Mouse (Mus musculus): Measurements from ENCODE around the gene Rnf41. TPM values are rescaled to one million over a fixed set of nuclear protein-coding genes. Genes with fewer than 3 reads are reported as not detected.

Rnf41 gene
- polyA plus RNA-seq (2014; fragmentation: Illumina TruSeq; extraction: RNeasy Lipid Tissue Mini Kit (QIAGEN cat#74804); ENCODE audit: low read depth, low replicate concordance), result 8.2 TPM

GRCm38 (mm10) chr10:128411211-128412054, at the start of gene Rnf41, which contains the start of gene Nabp2:
Gene Rnf41, plus strand, starts transcription at chr10:128411657.
Gene Nabp2, minus strand, starts transcription at chr10:128411492.

DNA sequence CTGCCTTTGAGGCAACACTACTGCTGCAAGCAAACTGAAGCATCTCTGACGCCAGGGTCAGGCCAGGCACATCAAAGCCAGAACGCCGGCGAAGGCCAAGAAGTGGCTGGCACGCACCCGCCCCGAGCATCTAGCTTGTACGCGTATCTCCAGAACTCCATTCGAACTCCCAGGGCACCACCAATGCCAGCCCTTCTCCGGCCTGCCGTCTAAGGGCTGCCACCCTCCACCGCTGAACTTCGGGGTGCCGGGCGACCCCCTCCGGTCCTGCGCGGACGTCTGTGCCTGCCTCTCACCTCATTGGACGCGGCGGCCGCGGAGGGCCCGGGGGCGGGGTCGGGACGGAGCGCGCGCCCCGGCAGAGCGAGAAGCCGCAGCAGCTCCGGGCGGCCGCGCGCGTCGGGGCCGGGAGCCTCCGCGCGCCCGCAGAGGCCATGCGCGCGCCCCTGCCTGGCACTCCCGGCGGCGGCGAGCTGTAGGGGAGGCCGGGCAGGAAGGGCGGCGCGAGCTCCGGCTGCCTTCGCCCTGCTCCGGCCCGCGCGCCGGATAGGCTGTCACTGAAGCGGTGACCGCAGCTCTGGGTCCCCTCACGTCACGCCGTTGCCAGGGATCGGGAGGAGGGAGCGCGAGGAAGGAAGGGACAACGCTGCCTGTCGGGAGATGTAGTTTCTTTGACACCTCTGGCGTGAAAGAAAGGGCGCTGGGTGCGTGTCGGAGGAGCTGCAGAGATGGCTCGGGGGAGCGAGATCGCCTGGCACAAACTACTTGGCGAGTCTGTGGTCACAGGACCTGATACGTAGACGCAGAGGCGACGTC, 42.8 kb upstream of the Rnf41 start, which contains the start of gene Coq10a:
Gene Coq10a, minus strand, starts transcription at position 596 of the 816 bp plus-strand sequence.

GRCm38 (mm10) chr10:128376455-128377211, 34.8 kb upstream of the Rnf41 start, which contains the start of gene Ankrd52:
Gene Ankrd52, plus strand, starts transcription at chr10:128377115.

DNA sequence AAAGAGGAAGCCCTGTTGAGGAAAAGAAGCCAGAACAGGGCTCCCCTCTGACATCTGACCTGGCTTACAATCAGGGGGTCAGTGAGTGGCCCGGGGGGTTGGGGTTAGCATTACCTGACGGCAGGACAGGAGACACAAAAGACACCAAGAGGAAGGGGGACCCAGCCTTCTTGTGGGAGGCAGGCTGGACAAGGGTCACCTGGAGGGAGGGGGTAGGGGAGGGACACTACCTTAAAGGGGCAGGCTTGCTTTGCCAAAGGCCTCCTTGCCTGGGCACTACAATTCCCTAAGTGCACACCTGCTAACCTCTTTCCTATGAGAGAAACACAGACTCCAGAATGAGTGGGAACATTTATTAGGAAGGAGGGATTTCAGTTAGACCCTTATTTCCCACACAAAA, 10.4 kb upstream of the Rnf41 start, which contains the start of gene Slc39a5:
Gene Slc39a5, minus strand, starts transcription at position 174 of the 400 bp plus-strand sequence.

DNA sequence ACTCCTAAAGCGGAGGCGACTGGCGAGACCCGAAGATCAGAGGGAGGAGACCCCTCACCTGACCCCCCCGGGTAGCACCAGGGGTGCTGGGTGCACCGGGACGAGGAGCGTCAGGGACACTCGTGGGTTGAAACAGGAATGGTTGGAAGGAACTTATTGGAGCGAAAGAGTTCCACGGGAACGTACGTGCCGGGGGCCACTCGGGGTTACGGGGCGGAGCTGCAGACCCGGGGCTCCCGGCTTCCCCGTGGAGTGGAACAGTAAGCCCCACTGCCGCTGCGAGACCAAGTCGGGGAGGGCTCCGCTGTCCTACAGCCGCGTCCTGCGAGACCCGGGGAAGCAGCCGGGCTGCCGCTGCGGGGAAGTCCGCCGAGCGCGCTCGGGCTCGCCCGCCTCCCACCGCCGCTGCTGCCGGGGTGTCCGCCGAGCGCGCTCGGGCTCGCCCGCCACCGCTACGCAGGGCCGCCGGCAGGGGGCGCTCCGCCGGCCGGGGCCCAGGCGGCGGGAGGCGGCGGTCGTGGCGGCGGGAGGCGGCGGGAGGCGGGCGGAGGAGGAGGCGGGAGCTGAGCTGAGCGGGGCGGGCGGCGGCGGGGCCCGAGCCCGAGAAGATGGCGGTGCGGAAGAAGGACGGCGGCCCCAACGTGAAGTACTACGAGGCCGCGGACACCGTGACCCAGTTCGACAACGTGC, 47.4 kb downstream of the Rnf41 start, which contains the start of gene Smarcc2:
Gene Smarcc2, plus strand, starts transcription at position 530 of the 690 bp plus-strand sequence.

Other genes starting within 250 kb of the Rnf41 start
- 12.4 TPM for gene Rbms2, start 231.4 kb upstream of the Rnf41 start, polyA plus RNA-seq (2014; fragmentation: Illumina TruSeq; extraction: RNeasy Lipid Tissue Mini Kit (QIAGEN cat#74804); ENCODE audit: low read depth, low replicate concordance)
- gene Gls2, start 217.2 kb upstream of the Rnf41 start, polyA plus RNA-seq (2014; fragmentation: Illumina TruSeq; extraction: RNeasy Lipid Tissue Mini Kit (QIAGEN cat#74804); ENCODE audit: low read depth, low replicate concordance), result not detected
- gene Spryd4, start 199.8 kb upstream of the Rnf41 start, polyA plus RNA-seq (2014; fragmentation: Illumina TruSeq; extraction: RNeasy Lipid Tissue Mini Kit (QIAGEN cat#74804); ENCODE audit: low read depth, low replicate concordance), result 10.5 TPM
- not detected for gene Mip, start 185.8 kb upstream of the Rnf41 start, polyA plus RNA-seq (2014; fragmentation: Illumina TruSeq; extraction: RNeasy Lipid Tissue Mini Kit (QIAGEN cat#74804); ENCODE audit: low read depth, low replicate concordance)
- 2.0 TPM for gene Timeless, start 179.6 kb upstream of the Rnf41 start, polyA plus RNA-seq (2014; fragmentation: Illumina TruSeq; extraction: RNeasy Lipid Tissue Mini Kit (QIAGEN cat#74804); ENCODE audit: low read depth, low replicate concordance)
- not detected for gene Apon, start 157.6 kb upstream of the Rnf41 start, polyA plus RNA-seq (2014; fragmentation: Illumina TruSeq; extraction: RNeasy Lipid Tissue Mini Kit (QIAGEN cat#74804); ENCODE audit: low read depth, low replicate concordance)
- not detected for gene Apof, start 143.0 kb upstream of the Rnf41 start, polyA plus RNA-seq (2014; fragmentation: Illumina TruSeq; extraction: RNeasy Lipid Tissue Mini Kit (QIAGEN cat#74804); ENCODE audit: low read depth, low replicate concordance)
- gene Stat2, start 141.1 kb upstream of the Rnf41 start, polyA plus RNA-seq (2014; fragmentation: Illumina TruSeq; extraction: RNeasy Lipid Tissue Mini Kit (QIAGEN cat#74804); ENCODE audit: low read depth, low replicate concordance), result 13.9 TPM
- 0.76 TPM for gene Il23a, start 112.9 kb upstream of the Rnf41 start, polyA plus RNA-seq (2014; fragmentation: Illumina TruSeq; extraction: RNeasy Lipid Tissue Mini Kit (QIAGEN cat#74804); ENCODE audit: low read depth, low replicate concordance)
- 14.1 TPM for gene Pan2, start 108.3 kb upstream of the Rnf41 start, polyA plus RNA-seq (2014; fragmentation: Illumina TruSeq; extraction: RNeasy Lipid Tissue Mini Kit (QIAGEN cat#74804); ENCODE audit: low read depth, low replicate concordance)
- gene Cnpy2, start 89.2 kb upstream of the Rnf41 start, polyA plus RNA-seq (2014; fragmentation: Illumina TruSeq; extraction: RNeasy Lipid Tissue Mini Kit (QIAGEN cat#74804); ENCODE audit: low read depth, low replicate concordance), result 43.5 TPM
- 251 TPM for gene Cs, start 73.9 kb upstream of the Rnf41 start, polyA plus RNA-seq (2014; fragmentation: Illumina TruSeq; extraction: RNeasy Lipid Tissue Mini Kit (QIAGEN cat#74804); ENCODE audit: low read depth, low replicate concordance)
- gene Coq10a, start 42.7 kb upstream of the Rnf41 start, polyA plus RNA-seq (2014; fragmentation: Illumina TruSeq; extraction: RNeasy Lipid Tissue Mini Kit (QIAGEN cat#74804); ENCODE audit: low read depth, low replicate concordance), result 14.8 TPM
- 13.2 TPM for gene Ankrd52, start 34.5 kb upstream of the Rnf41 start, polyA plus RNA-seq (2014; fragmentation: Illumina TruSeq; extraction: RNeasy Lipid Tissue Mini Kit (QIAGEN cat#74804); ENCODE audit: low read depth, low replicate concordance)
- 1.5 TPM for gene Slc39a5, start 10.4 kb upstream of the Rnf41 start, polyA plus RNA-seq (2014; fragmentation: Illumina TruSeq; extraction: RNeasy Lipid Tissue Mini Kit (QIAGEN cat#74804); ENCODE audit: low read depth, low replicate concordance)
- gene Nabp2, start 165 bp upstream of the Rnf41 start, polyA plus RNA-seq (2014; fragmentation: Illumina TruSeq; extraction: RNeasy Lipid Tissue Mini Kit (QIAGEN cat#74804); ENCODE audit: low read depth, low replicate concordance), result 19.9 TPM
- 52.5 TPM for gene Smarcc2, start 47.6 kb downstream of the Rnf41 start, polyA plus RNA-seq (2014; fragmentation: Illumina TruSeq; extraction: RNeasy Lipid Tissue Mini Kit (QIAGEN cat#74804); ENCODE audit: low read depth, low replicate concordance)
- 157 TPM for gene Myl6, start 82.5 kb downstream of the Rnf41 start, polyA plus RNA-seq (2014; fragmentation: Illumina TruSeq; extraction: RNeasy Lipid Tissue Mini Kit (QIAGEN cat#74804); ENCODE audit: low read depth, low replicate concordance)
- not detected for gene Myl6b, start 87.0 kb downstream of the Rnf41 start, polyA plus RNA-seq (2014; fragmentation: Illumina TruSeq; extraction: RNeasy Lipid Tissue Mini Kit (QIAGEN cat#74804); ENCODE audit: low read depth, low replicate concordance)
- 6.7 TPM for gene Esyt1, start 114.2 kb downstream of the Rnf41 start, polyA plus RNA-seq (2014; fragmentation: Illumina TruSeq; extraction: RNeasy Lipid Tissue Mini Kit (QIAGEN cat#74804); ENCODE audit: low read depth, low replicate concordance)
- 1.0 TPM for gene Zc3h10, start 136.1 kb downstream of the Rnf41 start, polyA plus RNA-seq (2014; fragmentation: Illumina TruSeq; extraction: RNeasy Lipid Tissue Mini Kit (QIAGEN cat#74804); ENCODE audit: low read depth, low replicate concordance)
- 31.9 TPM for gene Rpl41, start 137.6 kb downstream of the Rnf41 start, polyA plus RNA-seq (2014; fragmentation: Illumina TruSeq; extraction: RNeasy Lipid Tissue Mini Kit (QIAGEN cat#74804); ENCODE audit: low read depth, low replicate concordance)
- 83.2 TPM for gene Pa2g4, start 154.3 kb downstream of the Rnf41 start, polyA plus RNA-seq (2014; fragmentation: Illumina TruSeq; extraction: RNeasy Lipid Tissue Mini Kit (QIAGEN cat#74804); ENCODE audit: low read depth, low replicate concordance)
- 177 TPM for gene Erbb3, start 178.0 kb downstream of the Rnf41 start, polyA plus RNA-seq (2014; fragmentation: Illumina TruSeq; extraction: RNeasy Lipid Tissue Mini Kit (QIAGEN cat#74804); ENCODE audit: low read depth, low replicate concordance)
- gene Rps26, start 215.1 kb downstream of the Rnf41 start, polyA plus RNA-seq (2014; fragmentation: Illumina TruSeq; extraction: RNeasy Lipid Tissue Mini Kit (QIAGEN cat#74804); ENCODE audit: low read depth, low replicate concordance), result 10.0 TPM
- 0.60 TPM for gene Ikzf4, start 234.3 kb downstream of the Rnf41 start, polyA plus RNA-seq (2014; fragmentation: Illumina TruSeq; extraction: RNeasy Lipid Tissue Mini Kit (QIAGEN cat#74804); ENCODE audit: low read depth, low replicate concordance)